Mouse (Mus musculus) CH12.LX (cell line): ENCODE data around the gene Reln.

Experiments
- CTCF ChIP-seq, 2 experiments: IDR thresholded peaks in 1 of 2; conservative IDR thresholded peaks in 1 of 2; 2 replicates each; pipeline ENCODE4 v1.5.1; 2011 to 2012; ENCODE audit warnings: low read depth in 2 of 2, low read length in 2 of 2, improper control_type of control experiment in 1 of 2, inconsistent platforms in 1 of 2, mild to moderate bottlenecking in 1 of 2, moderate library complexity in 1 of 2
- POLR2AphosphoS2 ChIP-seq: IDR thresholded peaks from 2 replicates; pipeline ENCODE4 v1.6.1; 2011; ENCODE audit warnings: low read depth, low read length, improper control_type of control experiment
- RCOR1 ChIP-seq: conservative IDR thresholded peaks from 2 replicates; pipeline ENCODE4 v1.6.1; 2012; ENCODE audit warnings: low read depth, mild to moderate bottlenecking, inconsistent platforms, low read length, improper control_type of control experiment
- UBTF ChIP-seq: IDR thresholded peaks from 2 replicates; pipeline ENCODE4 v1.6.1; 2012; ENCODE audit warnings: low read depth, mild to moderate bottlenecking, inconsistent platforms, low read length, improper control_type of control experiment, moderate library complexity
- ZNF384 ChIP-seq: IDR thresholded peaks from 2 replicates; pipeline ENCODE4 v1.6.1; 2012; ENCODE audit warnings: low read depth, low read length, improper control_type of control experiment, inconsistent platforms

DNA sequence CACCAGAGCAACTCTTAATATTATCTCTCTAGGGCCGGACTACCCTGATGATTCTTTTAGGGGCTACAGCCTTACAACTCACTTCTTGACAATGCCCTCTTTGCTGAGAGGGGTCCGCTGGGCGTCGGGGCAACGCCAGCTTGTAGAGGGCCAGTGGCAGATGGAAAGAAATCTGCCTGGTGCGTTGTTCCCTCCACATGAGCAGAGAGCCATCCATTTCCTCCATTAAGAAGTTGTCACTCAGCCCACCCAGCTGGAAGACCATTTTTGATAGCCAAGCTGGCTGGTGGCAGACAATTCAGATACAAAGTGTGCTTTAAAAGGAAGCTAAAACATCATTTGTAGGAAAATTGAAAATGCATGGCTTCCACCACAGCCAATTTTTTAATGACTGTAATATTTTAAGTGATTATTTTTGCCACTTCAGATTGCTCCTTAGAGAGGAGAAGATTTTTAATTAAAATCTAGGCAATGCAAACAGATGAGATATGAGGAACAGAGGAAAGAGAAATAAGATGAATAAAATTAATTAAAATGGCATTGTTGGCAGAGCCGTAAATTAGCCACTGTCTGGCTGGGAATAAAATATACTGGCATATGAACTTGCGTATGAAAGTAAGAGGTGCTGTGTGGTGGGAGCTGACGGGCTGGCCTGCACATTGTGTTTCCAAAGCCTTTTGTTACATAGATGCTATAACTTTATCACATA lies 251.2 kb downstream of the Reln start:
- no peak for TF ChIP-seq ZNF384
- no peak for TF ChIP-seq RCOR1
- TF ChIP-seq CTCF (conservative IDR thresholded peaks at IDR 0.05 in 1 of 2, IDR thresholded peaks at IDR 0.05 in 1 of 2; ENCODE audit: low read depth in 2 of 2, low read length in 2 of 2): no peak
- TF ChIP-seq UBTF: no peak
- TF ChIP-seq POLR2AphosphoS2: no peak
